Mouse (Mus musculus): Measurements from ENCODE around the gene Tyk2.

Tyk2 gene

GRCm38 (mm10) chr9:21131059-21131956 is at the start of gene Tyk2:
Gene Tyk2, minus strand, starts transcription at chr9:21131243.
- peak; percentile 90 to 91 for DNase-seq (ENCODE audit: low spot score in 2 of 2)

DNA sequence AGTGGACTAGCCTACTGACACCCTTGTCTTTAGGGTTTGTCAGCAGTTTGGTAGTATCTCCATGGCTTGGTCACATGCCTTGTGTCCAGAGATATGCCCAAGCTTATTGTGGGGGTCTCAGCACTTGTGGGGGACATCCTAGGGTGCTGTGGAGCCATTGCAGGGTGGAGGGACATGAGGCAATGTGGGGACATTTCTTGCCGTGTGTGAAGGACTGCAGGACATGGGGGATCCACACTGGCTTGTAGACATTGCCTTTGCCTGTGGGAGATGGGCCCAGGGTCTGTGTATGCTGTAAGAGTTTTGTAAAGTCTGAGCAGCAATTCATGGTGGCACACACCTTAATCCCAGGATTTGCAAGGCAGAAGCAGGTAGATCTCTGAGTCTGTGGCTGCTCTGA is 49.8 kb upstream of the Tyk2 start:
- no peak for DNase-seq (ENCODE audit: low spot score in 2 of 2)

DNA sequence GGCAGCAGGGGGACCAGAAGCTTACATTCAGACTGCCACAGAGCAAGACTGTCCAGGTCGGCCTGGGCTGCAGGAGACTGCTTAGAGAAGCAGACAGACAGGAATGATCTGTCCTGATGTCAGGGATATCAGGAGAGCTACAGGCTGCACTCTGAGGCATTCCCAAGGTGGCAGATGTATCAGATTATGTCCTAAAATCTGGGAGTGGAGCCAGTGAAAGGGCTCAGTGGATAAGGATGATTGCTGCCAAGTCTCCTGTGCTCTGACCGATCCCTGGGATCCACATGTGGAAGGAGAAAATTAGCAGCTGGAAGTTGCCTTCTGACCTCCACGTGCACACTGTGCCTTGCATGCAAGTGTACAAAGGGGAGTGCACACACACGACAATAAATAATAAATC is 49.4 kb upstream of the Tyk2 start:
- DNase-seq (ENCODE audit: low spot score in 2 of 2): no peak

- no peak for DNase-seq (ENCODE audit: low spot score in 2 of 2)
Observed at GRCm38 (mm10) chr9:21172364-21172763, 41.3 kb upstream of the Tyk2 start.

DNA sequence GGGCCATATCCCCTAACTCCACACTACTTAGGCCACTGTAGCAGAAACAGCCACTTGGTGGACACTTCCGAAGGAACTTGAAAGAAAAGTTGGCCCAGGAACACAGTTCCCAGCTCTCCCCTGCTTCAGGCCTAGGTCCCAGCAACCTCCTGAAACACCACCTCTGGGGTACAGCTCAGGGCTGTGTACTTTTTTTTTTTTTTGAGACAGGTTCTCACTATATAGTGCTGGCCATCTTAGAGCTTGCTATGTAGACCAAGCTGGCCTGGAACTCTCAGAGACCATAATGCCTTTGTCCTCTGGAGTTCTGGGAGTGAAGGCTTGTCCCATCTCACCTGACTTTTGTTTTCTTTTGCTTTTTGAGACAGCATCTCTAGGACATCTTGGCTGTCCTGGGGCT is 38.1 kb upstream of the Tyk2 start:
- no peak for DNase-seq (ENCODE audit: low spot score in 2 of 2)

GRCm38 (mm10) chr9:21168161-21169123 is 37.4 kb upstream of the Tyk2 start:
- no peak for DNase-seq (ENCODE audit: low spot score in 2 of 2)

- no peak for DNase-seq (ENCODE audit: low spot score in 2 of 2)
Observed at GRCm38 (mm10) chr9:21167140-21168097, 36.4 kb upstream of the Tyk2 start.

GRCm38 (mm10) chr9:21166516-21166915 is 35.5 kb upstream of the Tyk2 start:
- no peak for DNase-seq (ENCODE audit: low spot score in 2 of 2)

GRCm38 (mm10) chr9:21165952-21166451 is 35.0 kb upstream of the Tyk2 start:
- peak in 1 of 2 experiments; percentile 62 for DNase-seq (ENCODE audit: low spot score in 2 of 2)

GRCm38 (mm10) chr9:21165041-21165951 is 34.3 kb upstream of the Tyk2 start, which contains the start of gene Pde4a:
Gene Pde4a, plus strand, starts transcription at chr9:21165714.
- DNase-seq (ENCODE audit: low spot score in 2 of 2): peak; percentile 84 to 90

- DNase-seq (ENCODE audit: low spot score in 2 of 2): peak in 1 of 2 experiments; percentile 65
Observed at GRCm38 (mm10) chr9:21164072-21164471, 33.0 kb upstream of the Tyk2 start.

GRCm38 (mm10) chr9:21163086-21164050 is 32.3 kb upstream of the Tyk2 start:
- DNase-seq (ENCODE audit: low spot score in 2 of 2): no peak

GRCm38 (mm10) chr9:21161209-21161909 is 30.3 kb upstream of the Tyk2 start:
- DNase-seq (ENCODE audit: low spot score in 2 of 2): peak; percentile 91

DNA sequence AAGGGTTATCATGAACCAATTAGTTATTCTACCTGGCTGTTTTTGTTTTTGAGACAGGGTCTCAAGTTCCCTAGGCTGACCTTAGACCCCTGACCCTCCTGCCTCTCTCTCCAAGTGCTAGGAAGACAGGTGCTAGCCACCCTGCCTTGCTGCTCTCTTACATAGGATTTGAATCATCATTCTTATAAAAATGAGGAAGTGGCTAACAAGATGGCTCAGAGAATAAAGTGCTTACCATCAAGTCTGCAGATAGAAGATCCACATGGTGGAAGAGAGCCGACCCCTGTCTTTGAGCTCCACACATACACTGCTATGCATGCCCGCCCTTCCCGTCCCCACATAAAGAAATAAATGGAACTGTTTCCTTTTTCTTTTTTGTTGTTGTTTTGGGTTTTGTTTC is 23.7 kb upstream of the Tyk2 start:
- DNase-seq (ENCODE audit: low spot score in 2 of 2): no peak

- DNase-seq (ENCODE audit: low spot score in 2 of 2): no peak
Observed at GRCm38 (mm10) chr9:21153833-21154232, 22.8 kb upstream of the Tyk2 start.

DNA sequence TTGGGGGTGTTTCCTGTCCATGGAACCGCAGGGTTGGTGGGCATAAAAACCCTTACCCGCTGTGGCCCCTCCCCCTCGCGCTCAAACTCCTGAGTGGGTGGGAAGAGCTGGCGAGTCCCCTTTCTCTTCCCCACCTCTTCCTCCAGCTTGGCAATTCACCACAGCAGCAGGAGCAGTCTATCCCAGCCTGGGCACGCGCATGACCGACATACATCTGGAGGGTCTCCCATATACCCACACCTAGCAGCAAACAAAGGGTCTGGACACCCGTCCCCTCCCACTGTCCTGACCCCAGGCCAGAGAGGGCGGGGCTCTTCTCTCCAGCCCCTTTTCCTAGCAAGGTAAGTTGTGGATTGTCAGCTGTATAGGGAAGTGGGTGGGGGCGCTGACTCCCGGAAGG is 22.3 kb upstream of the Tyk2 start:
- DNase-seq (ENCODE audit: low spot score in 2 of 2): no peak

GRCm38 (mm10) chr9:21152715-21153114 is 21.7 kb upstream of the Tyk2 start:
- peak in 1 of 2 experiments; percentile 66 for DNase-seq (ENCODE audit: low spot score in 2 of 2)
